Mouse (Mus musculus) olfactory bulb, adult 2 months (tissue): ENCODE data around the gene Ndufaf2.

Source experiments
- CTCF ChIP-seq: fragments of 200-500 bp; IDR thresholded peaks from 2 replicates; pipeline ENCODE4 v1.5.1; 2012; ENCODE audit warnings: low read depth, mild to moderate bottlenecking, low read length, moderate library complexity; ENCODE audit not compliant: insufficient read depth
- POLR2A ChIP-seq: fragments of 200-500 bp; IDR thresholded peaks from 2 replicates; pipeline ENCODE4 v1.6.1; 2012; ENCODE audit warnings: mild to moderate bottlenecking, low read depth, low read length, moderate library complexity; ENCODE audit not compliant: insufficient read depth

GRCm38 (mm10) chr13:108064331-108064730, 94.1 kb downstream of the Ndufaf2 start:
- TF ChIP-seq CTCF, result no peak
- no peak for TF ChIP-seq POLR2A
